Mouse (Mus musculus) neural tube, embryonic 12.5 days (tissue): ENCODE data around the gene Senp2. TPM values are rescaled to one million over a fixed set of nuclear protein-coding genes. Genes with fewer than 3 reads are reported as not detected.

Experiments used
- ATAC-seq: fragments of 200-750 bp; cut with Nextera tagmentation; 2 replicates; pipeline ENCODE4 v1.8.0; 2017; ENCODE audit warnings: low read depth, mild to moderate bottlenecking, moderate TSS enrichment, moderate library complexity; ENCODE audit not compliant: low FRiP score
- H3K27ac ChIP-seq: fragments of 300-500 bp; sonication (generic); 2 replicates; pipeline ENCODE4 v1.5.1; 2016
- H3K27me3 ChIP-seq: fragments of 300-500 bp; sonication (generic); replicated peaks from 2 replicates; pipeline ENCODE4 v1.6.1; 2016; ENCODE audit warnings: mild to moderate bottlenecking
- H3K36me3 ChIP-seq: fragments of 300-500 bp; sonication (generic); 2 replicates; pipeline ENCODE4 v1.6.1; 2016; ENCODE audit warnings: mild to moderate bottlenecking
- H3K4me1 ChIP-seq: fragments of 300-500 bp; sonication (generic); 2 replicates; pipeline ENCODE4 v1.6.1; 2016
- H3K4me2 ChIP-seq: fragments of 300-500 bp; sonication (generic); replicated peaks from 2 replicates; pipeline ENCODE4 v1.6.1; 2016; ENCODE audit warnings: mild to moderate bottlenecking
- H3K4me3 ChIP-seq: fragments of 300-500 bp; sonication (generic); 2 replicates; pipeline ENCODE4 v1.5.1; 2016
- H3K9ac ChIP-seq: fragments of 300-500 bp; sonication (generic); 2 replicates; pipeline ENCODE4 v1.6.1; 2016; ENCODE audit warnings: mild to moderate bottlenecking
- H3K9me3 ChIP-seq: fragments of 300-500 bp; sonication (generic); 2 replicates; pipeline ENCODE4 v1.6.1; 2016; ENCODE audit warnings: mild to moderate bottlenecking
- WGBS: fragments of 180-500 bp; shearing (Covaris S2); methylation state at CpG from one replicate; pipeline ENCODE4 v1.1.7; 2016; 5-methylcytosine and 5-hydroxymethylcytosine counted together
- polyA plus RNA-seq: library from polyadenylated mRNA; unstranded; fragments of >200 nt; fragmentation: Nextera tagmentation; extraction: Ambion mirVana; gene quantifications from 2 replicates; pipeline ENCODE4 v1.2.1, GENCODE M21; 2016

Gene Senp2
- polyA plus RNA-seq, 1 experiment from 2014 or later = 66.8 TPM

- Histone ChIP-seq H3K36me3 (no peaks in the 10 kb centered on the region), H3K9ac (no peak overlapping the region), H3K4me2 (no peak overlapping the region), H3K9me3 (no peaks in the 10 kb centered on the region), H3K27ac (no peak overlapping the region), H3K4me1 (no peaks in the 10 kb centered on the region), H3K27me3 (no peaks in the 10 kb centered on the region), H3K4me3 (no peak overlapping the region)
- 89% methylated on average over 2 of the region's 2 CpGs for WGBS
- ATAC-seq = no peak
Measured at GRCm38 (mm10) chr16:21991774-21992173, 17.5 kb upstream of the Senp2 start.

- Histone ChIP-seq H3K4me1 (no peaks in the 10 kb centered on the region), H3K9ac (no peak within 1 kb of the TSS), H3K36me3 (no peaks in the 10 kb centered on the region), H3K4me2 (peak within 1 kb of the TSS; percentile 50), H3K27me3 (no peaks in the 10 kb centered on the region), H3K4me3 (no peak within 1 kb of the TSS), H3K9me3 (no peaks in the 10 kb centered on the region), H3K27ac (no peak within 1 kb of the TSS)
- 3% methylated on average over 16 of the region's 16 CpGs for WGBS
- peak; percentile 63; the same call in 1 of the 2 replicates for ATAC-seq
Measured at GRCm38 (mm10) chr16:21995304-21995703, 14.0 kb upstream of the Senp2 start, which contains the start of gene Liph. TSS of gene Liph (minus strand) at chr16:21995663.

- H3K27me3 ChIP-seq = no peaks in the 10 kb centered on the region
- H3K9ac ChIP-seq = no peak overlapping the region
- no peak for ATAC-seq
- no peaks in the 10 kb centered on the region for H3K4me1 ChIP-seq
- no peak overlapping the region for H3K4me2 ChIP-seq
- WGBS = 75% methylated on average over 4 of the region's 4 CpGs
- no peak overlapping the region for H3K4me3 ChIP-seq
- H3K9me3 ChIP-seq = no peaks in the 10 kb centered on the region
- H3K27ac ChIP-seq = no peak overlapping the region
- H3K36me3 ChIP-seq = no peaks in the 10 kb centered on the region
Measured at GRCm38 (mm10) chr16:21996402-21996801, 12.9 kb upstream of the Senp2 start.

DNA sequence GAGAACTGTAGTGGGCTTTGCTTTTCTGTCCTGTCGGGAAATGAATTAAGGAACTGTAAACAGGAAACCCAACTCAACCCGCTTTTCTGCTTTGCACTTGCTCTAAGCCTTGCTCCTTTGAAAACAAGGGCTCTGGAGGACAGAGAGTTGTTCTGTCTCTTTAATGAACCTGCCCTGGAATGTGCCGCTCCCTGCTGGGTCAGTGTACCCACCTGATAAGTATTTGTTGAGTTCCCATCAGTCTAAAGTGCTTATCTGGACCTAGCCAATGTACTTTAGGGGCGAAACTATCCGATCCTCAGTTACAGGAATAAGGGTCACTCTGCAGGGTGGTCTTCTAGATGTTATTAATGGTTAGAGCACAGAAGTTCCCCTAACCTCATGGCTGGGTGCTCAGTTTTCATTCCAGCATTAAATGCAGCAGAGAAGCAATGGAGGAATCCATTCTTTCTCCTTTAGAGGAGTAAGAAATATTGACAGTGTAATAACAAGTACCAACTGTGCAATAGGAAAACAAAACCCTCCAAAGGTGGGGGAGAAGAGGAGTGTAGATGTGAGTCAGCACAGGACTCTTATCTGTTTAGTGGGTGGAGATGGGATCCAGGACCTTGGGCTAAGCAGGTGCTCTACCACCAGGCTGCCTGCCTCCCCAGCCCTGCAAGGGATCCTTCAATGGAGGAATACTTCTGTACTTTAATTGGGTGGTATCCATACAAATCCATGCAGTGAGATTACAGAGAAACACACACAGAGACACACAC, 12.2 kb upstream of the Senp2 start:
- H3K27me3 ChIP-seq = no peaks in the 10 kb centered on the region
- H3K36me3 ChIP-seq = no peaks in the 10 kb centered on the region
- H3K27ac ChIP-seq = no peak overlapping the region
- 71% methylated on average over 5 of the region's 5 CpGs for WGBS
- H3K4me3 ChIP-seq = no peak overlapping the region
- H3K4me1 ChIP-seq = no peaks in the 10 kb centered on the region
- H3K9me3 ChIP-seq = no peaks in the 10 kb centered on the region
- H3K9ac ChIP-seq = no peak overlapping the region
- no peak overlapping the region for H3K4me2 ChIP-seq
- ATAC-seq = no peak

GRCm38 (mm10) chr16:21998061-21998460, 11.2 kb upstream of the Senp2 start:
- WGBS = 87% methylated on average over 5 of the region's 5 CpGs
- no peaks in the 10 kb centered on the region for H3K36me3 ChIP-seq
- no peaks in the 10 kb centered on the region for H3K4me1 ChIP-seq
- H3K27ac ChIP-seq = no peak overlapping the region
- no peak overlapping the region for H3K9ac ChIP-seq
- no peaks in the 10 kb centered on the region for H3K9me3 ChIP-seq
- H3K4me3 ChIP-seq = no peak overlapping the region
- no peak overlapping the region for H3K4me2 ChIP-seq
- no peaks in the 10 kb centered on the region for H3K27me3 ChIP-seq
- no peak for ATAC-seq

DNA sequence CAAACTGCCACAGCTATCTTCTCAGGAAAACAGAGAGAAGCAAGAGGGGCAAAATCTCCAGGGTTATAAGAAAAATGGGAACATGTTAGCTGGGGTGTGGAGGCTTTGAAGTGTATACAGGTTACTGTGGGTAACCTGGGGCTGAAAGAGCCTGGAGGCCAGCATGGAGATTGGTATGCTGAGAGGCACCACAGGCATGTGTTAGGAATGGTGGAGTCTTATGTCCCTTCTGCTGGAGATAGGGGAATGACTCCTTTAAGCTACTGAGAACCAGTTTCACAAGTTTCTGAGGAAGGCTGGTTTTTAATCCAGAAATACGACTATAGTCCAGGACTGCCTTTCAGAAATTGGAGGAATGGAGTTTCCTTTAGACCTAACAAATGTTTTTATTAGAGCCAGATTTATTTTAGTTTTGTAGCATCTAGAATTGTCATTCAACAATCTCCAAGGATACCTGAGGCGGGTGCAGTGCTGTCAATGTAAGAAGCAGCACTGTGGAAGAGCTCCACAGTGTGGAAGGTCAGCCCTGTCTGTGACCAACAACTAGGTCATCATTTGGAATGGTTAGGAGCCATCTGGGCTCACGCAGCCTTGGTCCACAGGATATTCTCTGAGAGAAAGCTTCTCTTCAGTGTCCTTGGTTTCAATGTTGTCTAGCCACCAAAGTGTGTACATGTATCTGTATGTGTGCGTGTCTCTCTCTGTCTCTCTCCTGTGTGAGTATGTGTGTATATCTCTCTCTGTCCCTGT, 9.2 kb upstream of the Senp2 start:
- 82% methylated on average over 4 of the region's 4 CpGs for WGBS
- no peak for ATAC-seq
- H3K4me2 ChIP-seq = no peak overlapping the region

DNA sequence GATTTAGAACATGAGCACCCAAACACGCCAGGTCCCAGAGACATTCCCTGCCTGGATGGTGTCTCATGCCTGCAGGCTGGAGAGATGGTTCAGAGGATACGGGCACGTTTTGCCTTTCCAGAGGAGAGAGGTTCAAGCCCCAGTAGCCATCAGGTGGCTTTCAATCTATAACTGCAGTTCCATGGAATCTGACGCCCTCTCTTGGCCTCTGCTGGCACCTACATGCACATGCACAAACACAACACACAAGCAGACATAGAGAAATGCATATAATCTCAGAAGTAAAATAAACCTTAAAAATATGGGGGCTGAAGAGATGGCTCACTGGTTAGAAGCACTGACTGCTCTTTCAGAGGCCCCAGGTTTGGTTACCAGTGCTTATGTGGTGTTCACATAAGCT, 8.1 kb upstream of the Senp2 start:
- no peak for ATAC-seq
- no peak overlapping the region for H3K4me3 ChIP-seq
- WGBS = 63% methylated on average over 4 of the region's 4 CpGs

More for the DNA sequence above, 9.2 kb upstream of the Senp2 start:
- Histone ChIP-seq H3K4me1 (no peaks in the 10 kb centered on the region), H3K36me3 (no peaks in the 10 kb centered on the region), H3K4me3 (no peak overlapping the region), H3K27me3 (no peaks in the 10 kb centered on the region), H3K27ac (no peak overlapping the region), H3K9ac (no peak overlapping the region), H3K9me3 (no peaks in the 10 kb centered on the region)

DNA sequence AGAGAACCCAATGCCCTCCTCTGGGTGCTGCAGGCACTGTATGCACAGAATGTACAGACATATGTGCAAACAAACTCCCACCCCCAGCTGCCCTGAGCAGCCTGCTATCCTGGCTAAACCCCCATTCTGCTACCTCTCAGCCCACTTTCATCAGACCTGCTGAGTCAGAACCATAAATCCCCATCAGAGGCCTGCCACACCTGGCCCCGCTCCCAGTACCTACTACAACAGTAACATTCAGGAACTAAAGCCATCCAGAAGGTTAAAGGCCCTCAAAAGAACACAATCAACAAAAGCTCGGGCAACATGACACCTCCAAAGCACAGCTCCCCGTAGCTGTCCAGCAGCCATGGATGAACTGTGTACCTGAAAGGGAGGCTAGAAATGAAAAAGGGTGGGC, 7.7 kb upstream of the Senp2 start:
- no peak overlapping the region for H3K4me2 ChIP-seq
- no peaks in the 10 kb centered on the region for H3K27me3 ChIP-seq
- 73% methylated on average over 3 of the region's 3 CpGs for WGBS
- H3K36me3 ChIP-seq = no peaks in the 10 kb centered on the region
- no peak for ATAC-seq
- H3K9ac ChIP-seq = no peak overlapping the region
- no peak overlapping the region for H3K27ac ChIP-seq
- H3K9me3 ChIP-seq = no peaks in the 10 kb centered on the region
- H3K4me1 ChIP-seq = no peaks in the 10 kb centered on the region
- H3K4me3 ChIP-seq = no peak overlapping the region

More for the DNA sequence above, 8.1 kb upstream of the Senp2 start:
- Histone ChIP-seq H3K9ac (no peak overlapping the region), H3K4me2 (no peak overlapping the region), H3K4me1 (no peaks in the 10 kb centered on the region), H3K36me3 (no peaks in the 10 kb centered on the region), H3K27me3 (no peaks in the 10 kb centered on the region), H3K9me3 (no peaks in the 10 kb centered on the region), H3K27ac (no peak overlapping the region)

DNA sequence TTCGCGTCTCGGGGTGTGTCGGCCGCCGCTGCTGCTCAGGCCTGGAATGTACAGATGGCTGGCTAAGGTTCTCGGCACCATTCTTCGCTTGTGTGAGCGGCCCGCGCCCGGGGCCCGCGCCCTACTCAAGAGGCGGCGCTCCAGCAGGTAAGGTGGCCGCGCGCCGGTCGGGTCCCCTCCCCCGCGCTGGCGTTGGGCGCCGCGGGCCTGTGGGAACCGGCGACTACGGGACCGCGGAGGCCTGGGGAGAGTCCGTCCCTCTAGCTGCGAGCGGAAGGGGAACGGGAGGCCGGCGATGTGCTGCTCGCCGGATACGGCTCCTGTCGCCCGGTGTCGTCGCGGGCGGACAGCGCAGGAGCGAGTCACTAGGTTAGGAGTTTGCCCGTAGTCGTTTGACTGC, 312 bp downstream of the Senp2 start:
- ATAC-seq = peak; percentile 68
- under 1% methylated on average over 46 of the region's 51 CpGs for WGBS

DNA sequence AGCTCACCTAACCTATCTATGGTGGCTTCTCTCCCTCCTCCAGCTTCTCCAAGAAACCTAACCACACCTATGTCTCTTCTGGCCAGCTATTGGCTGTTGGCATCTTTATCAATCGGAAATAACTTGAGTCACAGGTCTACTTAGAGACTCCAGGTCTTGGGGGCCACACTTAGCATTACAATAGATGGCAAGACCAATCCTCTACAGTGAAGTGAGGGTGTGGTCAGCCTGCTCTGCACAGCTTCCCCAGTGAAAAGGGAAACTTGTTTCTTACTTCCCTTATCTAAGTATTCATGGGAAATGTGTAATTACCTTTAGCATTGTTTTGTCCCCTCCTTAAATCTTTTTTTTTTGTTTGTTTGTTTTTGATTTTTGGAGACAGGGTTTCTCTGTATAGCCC, 6.3 kb downstream of the Senp2 start:
- H3K27me3 ChIP-seq = no peaks in the 10 kb centered on the region
- H3K9ac ChIP-seq = no peak overlapping the region
- peaks cover 5% of the 10 kb centered on the region; the same call in 1 of the 2 replicates for H3K4me1 ChIP-seq
- no peak for ATAC-seq
- peaks cover 40% of the 10 kb centered on the region for H3K36me3 ChIP-seq
- whole genome bisulfite sequencing = 95% methylated on average over 1 of the region's 1 CpGs
- H3K4me2 ChIP-seq = no peak overlapping the region
- no peak overlapping the region for H3K4me3 ChIP-seq
- no peaks in the 10 kb centered on the region for H3K9me3 ChIP-seq
- no peak overlapping the region for H3K27ac ChIP-seq

More for the DNA sequence above, 312 bp downstream of the Senp2 start:
- Histone ChIP-seq H3K27me3 (no peaks in the 10 kb centered on the region), H3K4me1 (peaks cover 13% of the 10 kb centered on the region), H3K36me3 (no peaks in the 10 kb centered on the region), H3K27ac (peak overlapping the region; percentile 50; the same call in 1 of the 2 replicates), H3K9ac (peak overlapping the region; percentile 92), H3K9me3 (no peaks in the 10 kb centered on the region), H3K4me2 (peak overlapping the region; percentile 80), H3K4me3 (peak overlapping the region; percentile 99)

DNA sequence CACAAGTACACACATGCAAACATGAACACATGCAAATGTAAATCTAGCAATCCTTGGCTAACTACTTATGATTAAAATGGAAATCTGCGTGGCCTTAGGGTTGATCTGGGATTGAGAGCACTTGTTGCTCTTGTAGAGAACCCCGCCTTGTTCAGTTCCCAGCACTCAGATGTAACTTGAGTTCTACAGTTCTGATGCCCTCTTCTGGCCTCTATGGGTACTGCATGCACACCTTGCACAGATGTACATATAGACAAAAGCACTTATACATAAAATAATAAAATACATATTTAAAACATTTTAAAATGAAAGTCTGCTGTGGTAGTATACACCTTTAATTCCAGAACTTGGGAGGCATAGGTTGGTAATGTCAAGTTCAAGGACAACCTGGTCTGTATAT, 12.8 kb downstream of the Senp2 start:
- Histone ChIP-seq H3K4me1 (no peaks in the 10 kb centered on the region), H3K4me3 (no peak overlapping the region), H3K27ac (no peak overlapping the region), H3K9me3 (peaks cover 6% of the 10 kb centered on the region), H3K4me2 (no peak overlapping the region), H3K36me3 (peaks cover 62% of the 10 kb centered on the region), H3K27me3 (no peaks in the 10 kb centered on the region), H3K9ac (no peak overlapping the region)
- no peak for ATAC-seq
- 98% methylated on average over 2 of the region's 2 CpGs for WGBS

DNA sequence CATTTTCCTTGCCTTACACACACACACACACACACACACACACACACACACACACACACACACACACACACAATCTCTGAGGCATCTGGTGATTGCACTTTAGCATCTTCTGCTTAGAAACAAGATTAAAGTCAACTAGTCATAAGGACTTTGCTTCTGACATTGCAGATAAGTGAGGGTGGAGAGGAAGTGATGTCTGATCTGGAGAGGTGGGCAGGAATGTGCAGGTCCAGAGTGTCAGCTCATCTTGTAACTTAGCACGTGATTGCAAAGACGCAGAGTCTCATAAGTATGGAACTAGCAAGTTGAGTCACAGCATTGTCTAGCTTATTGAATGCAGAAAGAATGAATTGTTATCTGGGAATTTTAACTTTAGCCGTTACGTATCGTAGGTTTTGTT, 18.2 kb downstream of the Senp2 start:
- no peak overlapping the region for H3K4me2 ChIP-seq
- no peak overlapping the region for H3K27ac ChIP-seq
- H3K4me1 ChIP-seq = no peaks in the 10 kb centered on the region
- H3K36me3 ChIP-seq = peaks cover 76% of the 10 kb centered on the region
- 98% methylated on average over 5 of the region's 5 CpGs for WGBS
- no peaks in the 10 kb centered on the region for H3K9me3 ChIP-seq
- H3K27me3 ChIP-seq = no peaks in the 10 kb centered on the region
- no peak for ATAC-seq
- no peak overlapping the region for H3K4me3 ChIP-seq
- H3K9ac ChIP-seq = no peak overlapping the region
